Mouse (Mus musculus) lung, postnatal 0 days (tissue): Measurements from ENCODE around the gene Fstl4.

ENCODE experiments used
- CTCF ChIP-seq: IDR thresholded peaks from 2 replicates; pipeline ENCODE4 v1.5.1; 2016; ENCODE audit warnings: antibody characterized with exemption, mild to moderate bottlenecking
- EP300 ChIP-seq: IDR thresholded peaks from 2 replicates; pipeline ENCODE4 v1.6.1; 2016; ENCODE audit warnings: antibody characterized with exemption, mild to moderate bottlenecking, control low read depth

DNA sequence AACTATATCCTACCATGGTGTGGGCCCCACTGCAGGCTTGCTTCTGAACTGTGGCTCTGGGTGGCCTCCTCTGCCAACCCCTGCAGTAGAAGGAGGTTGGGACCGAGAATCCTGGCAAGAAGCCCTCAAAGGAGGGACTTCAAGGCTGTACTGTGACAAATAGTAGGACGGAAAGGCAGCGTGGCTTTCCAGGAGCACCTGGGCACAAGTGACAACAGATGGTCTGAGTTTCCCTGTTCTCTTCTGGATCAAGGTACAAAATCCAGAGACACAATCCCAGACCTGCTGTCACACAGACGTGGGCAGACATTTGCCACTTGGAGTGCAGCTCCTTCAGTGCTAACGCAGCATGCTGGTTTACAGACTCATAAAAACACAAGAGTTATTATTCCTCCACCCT, 343.3 kb downstream of the Fstl4 start:
- TF ChIP-seq CTCF (no peak), EP300 (no peak)
